Mouse (Mus musculus): ENCODE results near the gene Scamp1.

- no peak for TF ChIP-seq TAL1 (IDR thresholded peaks at IDR 0.05; ENCODE audit: low read length)
- TF ChIP-seq GATA1 (IDR thresholded peaks at IDR 0.05; ENCODE audit: low read length) = no peak
Measured at GRCm38 (mm10) chr13:94328063-94328462, 42.4 kb upstream of the Scamp1 start.
